Mouse (Mus musculus): ENCODE results near the gene C1ql2. TPM values are rescaled to one million over a fixed set of nuclear protein-coding genes. Genes with fewer than 3 reads are reported as not detected.
A peak's percentile ranks its signal among the peaks of the same experiment; 100 is the strongest.

The C1ql2 gene
- not detected in 2 replicates for polyA plus RNA-seq (2015; fragmentation: Nextera tagmentation; extraction: Ambion mirVana)

DNA sequence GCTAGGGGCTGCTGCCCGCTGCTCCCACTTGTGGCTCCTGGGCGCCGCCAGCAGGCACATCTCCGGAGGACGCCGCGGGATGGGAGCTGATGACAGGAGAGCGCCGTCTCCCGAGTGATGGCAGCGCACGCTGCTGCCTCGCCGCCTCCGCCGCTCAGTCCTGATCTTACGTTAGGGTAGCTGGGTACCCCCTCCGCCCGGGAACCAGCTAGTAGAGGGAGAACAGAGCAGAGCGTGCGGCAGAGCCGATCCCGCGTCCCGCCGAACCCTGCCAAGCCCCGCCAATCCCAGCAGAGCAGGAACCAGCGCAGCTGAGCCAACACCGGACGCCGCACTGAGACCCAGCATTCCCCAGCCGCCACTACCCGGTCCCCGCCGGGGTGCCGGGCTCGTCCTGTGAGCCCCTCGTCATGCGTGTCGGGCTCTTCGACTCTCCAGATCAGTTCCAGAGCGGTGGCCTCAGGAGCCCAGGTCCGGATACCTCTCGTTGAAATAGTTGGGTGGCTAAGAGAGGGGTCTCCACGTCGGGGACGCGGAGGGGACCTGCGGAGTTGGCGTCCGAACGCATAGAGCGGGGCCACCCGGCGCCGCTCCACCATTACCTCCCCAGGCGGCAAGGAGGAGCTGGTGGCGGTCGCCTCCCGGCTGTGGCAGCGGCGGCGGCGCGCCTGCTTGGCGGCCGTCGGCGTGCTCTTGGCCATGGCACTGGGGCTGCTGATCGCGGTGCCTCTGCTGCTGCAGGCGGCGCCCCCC is at the start of gene C1ql2:
Gene C1ql2 (plus strand): TSS at position 164 of the 753 bp plus-strand sequence.
- peak within 1 kb of the TSS; percentile 37 for H3K4me2 ChIP-seq (replicated peaks; ENCODE audit: low read depth)
- H3K4me3 ChIP-seq (ENCODE audit: low read depth, low read length), result peak within 1 kb of the TSS; percentile 5
- no peak within 1 kb of the TSS for H3K27ac ChIP-seq (ENCODE audit: low read depth, low read length)
- under 1% methylated on average over 71 of the region's 73 CpGs for WGBS
- no peaks in the 10 kb centered on the region for H3K9me3 ChIP-seq (ENCODE audit: control insufficient read depth)
- H3K36me3 ChIP-seq (ENCODE audit: control insufficient read depth, insufficient read depth), result no peaks in the 10 kb centered on the region
- H3K4me1 ChIP-seq (replicated peaks; ENCODE audit: control insufficient read depth, insufficient read depth, low read length), result no peaks in the 10 kb centered on the region
- no peak; the same call in 1 of the 2 replicates for ATAC-seq
- TF ChIP-seq CTCF (IDR thresholded peaks at IDR 0.05; ENCODE audit: low read depth), result no peak
- peaks cover 53% of the 10 kb centered on the region for H3K27me3 ChIP-seq (replicated peaks; ENCODE audit: control insufficient read depth, insufficient read depth, low read length)
- H3K9ac ChIP-seq (ENCODE audit: low read depth, low read length), result no peak within 1 kb of the TSS

DNA sequence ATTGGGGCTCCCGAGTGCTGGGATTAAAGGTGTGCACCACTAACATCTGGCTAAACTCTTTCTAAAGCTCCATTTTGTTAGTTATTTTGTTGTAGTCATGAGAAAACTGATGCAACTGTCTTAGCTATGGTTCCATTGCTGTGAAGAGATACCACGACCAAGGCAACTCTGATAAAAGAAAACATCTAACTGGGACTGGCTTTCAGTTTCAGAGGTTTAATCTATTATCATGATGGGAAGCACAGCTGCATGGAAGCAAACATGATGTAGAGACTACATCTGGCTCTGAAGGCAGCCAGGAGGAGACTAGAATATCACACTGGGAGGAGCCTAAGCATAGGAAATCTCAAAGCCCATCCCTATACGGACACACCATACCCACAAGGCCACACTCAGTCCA is 48.7 kb upstream of the C1ql2 start:
- no peak overlapping the region for H3K9ac ChIP-seq (ENCODE audit: low read depth, low read length)
- 84% methylated on average over 3 of the region's 3 CpGs for WGBS

DNA sequence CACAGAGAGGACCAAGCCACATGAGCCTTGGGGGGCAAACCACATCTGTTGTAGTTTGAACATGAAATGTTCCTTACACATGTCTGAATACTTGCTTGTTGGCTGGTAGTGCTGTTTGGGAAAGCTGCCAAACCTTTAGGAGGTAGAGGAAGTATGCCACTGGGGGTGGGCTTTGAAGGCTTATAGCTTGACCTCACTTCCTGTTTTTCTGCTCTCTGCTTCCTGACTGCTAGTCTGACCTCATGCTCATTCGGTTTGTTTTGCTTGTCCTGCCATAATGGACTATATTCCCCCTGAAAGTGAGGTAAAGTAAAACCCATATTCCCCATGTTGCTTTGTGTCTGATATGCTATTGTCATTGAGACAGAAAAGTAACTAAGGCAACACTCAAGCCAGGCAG is 46.6 kb upstream of the C1ql2 start:
- ATAC-seq, result no peak
- no peak overlapping the region for H3K27ac ChIP-seq (ENCODE audit: low read depth, low read length)
- H3K4me1 ChIP-seq (replicated peaks; ENCODE audit: control insufficient read depth, insufficient read depth, low read length), result no peaks in the 10 kb centered on the region
- no peaks in the 10 kb centered on the region for H3K36me3 ChIP-seq (ENCODE audit: control insufficient read depth, insufficient read depth)
- H3K4me2 ChIP-seq (replicated peaks; ENCODE audit: low read depth), result no peak overlapping the region
- H3K9me3 ChIP-seq (ENCODE audit: control insufficient read depth), result no peaks in the 10 kb centered on the region
- no peak overlapping the region for H3K9ac ChIP-seq (ENCODE audit: low read depth, low read length)
- TF ChIP-seq CTCF (IDR thresholded peaks at IDR 0.05; ENCODE audit: low read depth), result no peak
- H3K4me3 ChIP-seq (ENCODE audit: low read depth, low read length), result no peak overlapping the region
- H3K27me3 ChIP-seq (replicated peaks; ENCODE audit: control insufficient read depth, insufficient read depth, low read length), result no peaks in the 10 kb centered on the region
- 54% methylated on average over 1 of the region's 1 CpGs for WGBS

More for the DNA sequence above, 48.7 kb upstream of the C1ql2 start:
- no peak overlapping the region for H3K4me3 ChIP-seq (ENCODE audit: low read depth, low read length)
- no peaks in the 10 kb centered on the region for H3K36me3 ChIP-seq (ENCODE audit: control insufficient read depth, insufficient read depth)
- TF ChIP-seq CTCF (IDR thresholded peaks at IDR 0.05; ENCODE audit: low read depth), result no peak
- no peak for ATAC-seq
- no peak overlapping the region for H3K27ac ChIP-seq (ENCODE audit: low read depth, low read length)
- no peaks in the 10 kb centered on the region for H3K27me3 ChIP-seq (replicated peaks; ENCODE audit: control insufficient read depth, insufficient read depth, low read length)
- H3K4me1 ChIP-seq (replicated peaks; ENCODE audit: control insufficient read depth, insufficient read depth, low read length), result no peaks in the 10 kb centered on the region
- no peaks in the 10 kb centered on the region for H3K9me3 ChIP-seq (ENCODE audit: control insufficient read depth)
- no peak overlapping the region for H3K4me2 ChIP-seq (replicated peaks; ENCODE audit: low read depth)

DNA sequence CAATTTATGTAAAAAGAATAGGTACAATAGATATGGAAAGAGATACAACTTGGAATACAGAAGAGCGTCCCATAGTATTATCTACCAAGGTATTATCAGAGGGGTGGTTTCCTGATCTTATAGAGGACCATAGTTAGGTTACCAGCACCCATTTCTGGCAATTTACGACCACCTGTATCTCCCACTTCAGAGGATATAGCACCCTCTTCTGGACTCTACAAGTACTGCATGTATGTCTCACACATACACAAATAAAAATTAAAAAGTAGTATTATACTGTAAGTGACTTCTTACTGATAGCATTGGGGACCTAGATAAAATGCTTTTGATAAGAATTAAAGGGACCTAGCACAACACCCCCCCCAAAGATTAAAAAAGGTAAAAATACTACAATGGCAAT is 43.4 kb upstream of the C1ql2 start:
- 0 out of 2 replicates have a peak, but pooled peaks have one; percentile 26 for TF ChIP-seq CTCF (IDR thresholded peaks at IDR 0.05; ENCODE audit: low read depth)
- Histone ChIP-seq H3K27me3 (replicated peaks; ENCODE audit: control insufficient read depth, insufficient read depth, low read length) (no peaks in the 10 kb centered on the region), H3K4me3 (ENCODE audit: low read depth, low read length) (no peak overlapping the region), H3K9ac (ENCODE audit: low read depth, low read length) (no peak overlapping the region), H3K36me3 (ENCODE audit: control insufficient read depth, insufficient read depth) (no peaks in the 10 kb centered on the region), H3K27ac (ENCODE audit: low read depth, low read length) (no peak overlapping the region), H3K9me3 (ENCODE audit: control insufficient read depth) (no peaks in the 10 kb centered on the region), H3K4me1 (replicated peaks; ENCODE audit: control insufficient read depth, insufficient read depth, low read length) (no peaks in the 10 kb centered on the region), H3K4me2 (replicated peaks; ENCODE audit: low read depth) (no peak overlapping the region)
- 81% methylated on average over 2 of the region's 2 CpGs for WGBS
- ATAC-seq, result no peak

DNA sequence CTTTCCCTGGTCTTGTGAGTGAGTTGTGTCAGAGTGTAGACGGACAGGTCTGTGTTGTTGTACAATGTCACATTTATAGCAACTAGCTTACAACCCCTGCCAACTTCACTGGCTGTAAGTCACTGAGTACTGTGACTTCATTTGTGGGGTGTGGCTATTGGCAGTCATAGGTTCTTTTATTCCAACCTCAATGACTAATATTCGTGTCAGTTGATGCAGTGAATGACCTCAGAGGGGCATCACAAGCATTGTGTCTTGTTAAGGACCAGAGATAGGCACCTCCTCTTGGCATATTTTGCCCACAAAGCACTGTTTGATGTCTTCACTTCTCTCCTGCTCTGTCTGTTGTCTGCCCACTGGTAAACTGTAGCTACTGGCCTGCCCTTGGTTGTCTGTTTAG is 34.6 kb upstream of the C1ql2 start:
- Histone ChIP-seq H3K4me1 (replicated peaks; ENCODE audit: control insufficient read depth, insufficient read depth, low read length) (no peaks in the 10 kb centered on the region), H3K9ac (ENCODE audit: low read depth, low read length) (no peak overlapping the region), H3K4me2 (replicated peaks; ENCODE audit: low read depth) (no peak overlapping the region), H3K9me3 (ENCODE audit: control insufficient read depth) (no peaks in the 10 kb centered on the region), H3K4me3 (ENCODE audit: low read depth, low read length) (no peak overlapping the region), H3K27ac (ENCODE audit: low read depth, low read length) (no peak overlapping the region), H3K27me3 (replicated peaks; ENCODE audit: control insufficient read depth, insufficient read depth, low read length) (no peaks in the 10 kb centered on the region), H3K36me3 (ENCODE audit: control insufficient read depth, insufficient read depth) (no peaks in the 10 kb centered on the region)
- no peak for TF ChIP-seq CTCF (IDR thresholded peaks at IDR 0.05; ENCODE audit: low read depth)
- WGBS, result 53% methylated on average over 2 of the region's 2 CpGs
- no peak for ATAC-seq

DNA sequence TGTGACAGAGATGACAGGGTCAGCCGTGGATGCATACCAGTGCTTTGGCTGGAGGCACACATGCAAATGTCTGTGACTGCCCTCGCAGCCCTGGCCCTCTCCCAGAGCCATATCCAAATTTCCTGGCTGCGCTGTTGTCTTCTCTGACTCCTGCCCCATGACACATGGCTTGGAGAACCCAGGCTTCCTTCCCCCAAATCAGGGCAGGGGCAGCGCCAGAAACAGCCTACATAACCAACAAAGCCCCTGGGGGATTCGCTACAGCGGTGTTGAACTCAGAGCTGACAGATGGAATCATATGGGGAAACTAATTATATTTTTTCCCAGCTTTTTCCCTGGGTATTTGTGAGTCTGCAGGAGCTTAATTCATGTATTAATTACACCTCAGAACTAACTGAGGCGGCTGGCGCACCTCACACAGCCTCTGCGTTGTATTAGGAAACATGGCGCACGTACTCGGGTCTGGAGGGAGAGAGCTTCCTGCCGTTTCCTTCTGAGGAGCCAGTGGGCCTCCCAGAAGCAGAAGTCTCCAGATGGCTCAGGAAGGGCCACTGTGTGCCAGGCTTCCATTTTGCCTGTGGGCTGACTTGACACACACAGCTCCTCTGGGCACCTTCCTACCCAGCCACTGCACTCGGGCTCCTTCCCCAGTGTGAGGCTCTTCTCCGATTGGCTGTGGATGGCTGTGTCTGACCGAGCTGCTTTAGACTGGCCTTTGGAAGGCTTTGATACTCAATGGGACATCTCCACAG is 18.9 kb upstream of the C1ql2 start:
- no peaks in the 10 kb centered on the region for H3K9me3 ChIP-seq (ENCODE audit: control insufficient read depth)

More for the DNA sequence above, 18.9 kb upstream of the C1ql2 start:
- WGBS, result 89% methylated on average over 16 of the region's 16 CpGs
- no peak overlapping the region for H3K27ac ChIP-seq (ENCODE audit: low read depth, low read length)
- H3K27me3 ChIP-seq (replicated peaks; ENCODE audit: control insufficient read depth, insufficient read depth, low read length), result no peaks in the 10 kb centered on the region
- ATAC-seq, result no peak
- no peak for TF ChIP-seq CTCF (IDR thresholded peaks at IDR 0.05; ENCODE audit: low read depth)
- H3K4me3 ChIP-seq (ENCODE audit: low read depth, low read length), result no peak overlapping the region
- H3K4me1 ChIP-seq (replicated peaks; ENCODE audit: control insufficient read depth, insufficient read depth, low read length), result no peaks in the 10 kb centered on the region
- no peaks in the 10 kb centered on the region for H3K36me3 ChIP-seq (ENCODE audit: control insufficient read depth, insufficient read depth)
- H3K9ac ChIP-seq (ENCODE audit: low read depth, low read length), result no peak overlapping the region
- H3K4me2 ChIP-seq (replicated peaks; ENCODE audit: low read depth), result no peak overlapping the region

All from intestine, postnatal 0 days (tissue).